8 mouse cellular contexts compared by ENCODE assay signal in the genomic region with DNA sequence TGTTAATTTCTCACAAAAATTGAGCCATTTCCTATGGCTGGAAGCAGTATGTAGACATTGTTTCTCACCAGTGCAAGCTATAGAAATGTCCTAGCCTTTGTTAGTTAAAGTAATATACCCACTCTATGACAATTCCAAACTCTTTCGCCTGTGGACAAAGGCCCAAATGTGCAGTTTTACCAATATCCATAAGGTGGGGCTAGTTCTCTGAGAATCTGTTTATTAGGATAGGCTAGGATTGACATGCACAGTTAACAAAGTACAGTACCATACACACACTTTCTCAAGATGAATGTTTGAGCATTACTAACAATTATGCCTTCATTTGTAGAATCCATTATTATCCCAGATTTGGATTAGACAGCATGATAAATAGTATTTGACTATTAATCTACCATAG. TPM values are rescaled to one million over a fixed set of nuclear protein-coding genes. Genes with fewer than 3 reads are reported as not detected.
DNase-seq lines count a peak whose midpoint lies in the region; ATAC-seq and TF ChIP-seq lines count a peak whose summit lies in the region.

No protein-coding gene starts in this region.

- no peak overlapping the region for H3K4me2 ChIP-seq in heart, postnatal 0 days (ENCODE audit: low read depth, low read length)
- H3K4me2 ChIP-seq in limb, embryonic 13.5 days (replicated peaks): no peak overlapping the region
- H3K4me2 ChIP-seq in stomach, embryonic 14.5 days (replicated peaks; ENCODE audit: low read depth, low read length): no peak overlapping the region

- H3K4me3 ChIP-seq in liver, adult 2 months (ENCODE audit: insufficient read depth, low read depth, low read length): no peak overlapping the region
- no peak overlapping the region for H3K4me3 ChIP-seq in heart, postnatal 0 days (ENCODE audit: low read depth, low read length)
- H3K4me3 ChIP-seq in limb, embryonic 13.5 days: no peak overlapping the region
- no peak overlapping the region for H3K4me3 ChIP-seq in stomach, embryonic 14.5 days (ENCODE audit: low read depth, low read length)

- H3K27ac ChIP-seq in liver, adult 2 months (replicated peaks; ENCODE audit: insufficient read depth, low read depth, low read length): no peak overlapping the region
- H3K27ac ChIP-seq in heart, postnatal 0 days (ENCODE audit: low read depth): no peak overlapping the region
- no peak overlapping the region for H3K27ac ChIP-seq in limb, embryonic 13.5 days
- no peak overlapping the region for H3K27ac ChIP-seq in stomach, embryonic 14.5 days (ENCODE audit: low read length)

- H3K9me3 ChIP-seq in heart, postnatal 0 days (replicated peaks; ENCODE audit: control insufficient read depth, low read length): no peaks in the 10 kb centered on the region
- H3K9me3 ChIP-seq in limb, embryonic 13.5 days: no peaks in the 10 kb centered on the region
- H3K9me3 ChIP-seq in stomach, embryonic 14.5 days (ENCODE audit: control insufficient read depth, low read depth, low read length): no peaks in the 10 kb centered on the region

- no peak; the same call in 1 of the 2 replicates for ATAC-seq in heart, postnatal 0 days (ENCODE audit: insufficient read depth, low read depth)
- ATAC-seq in limb, embryonic 13.5 days (ENCODE audit: low FRiP score, low read depth): peak; percentile 48; the same call in 1 of the 2 replicates
- ATAC-seq in stomach, embryonic 14.5 days (ENCODE audit: insufficient number of reproducible peaks, insufficient read depth, low FRiP score, low read depth): 0 out of 2 replicates have a peak, but pooled peaks have one; percentile 33

- peak; percentile 69 for TF ChIP-seq CTCF in liver, adult 2 months (IDR thresholded peaks at IDR 0.05; ENCODE audit: low read depth, low read length)
- peak; percentile 88 for TF ChIP-seq CTCF in heart, postnatal 0 days (IDR thresholded peaks at IDR 0.05; ENCODE audit: low read depth)

- H3K4me1 ChIP-seq in liver, adult 2 months (ENCODE audit: control insufficient read depth, insufficient read depth, low read length): no peaks in the 10 kb centered on the region
- no peaks in the 10 kb centered on the region for H3K4me1 ChIP-seq in heart, postnatal 0 days (ENCODE audit: control insufficient read depth, insufficient read depth)
- no peaks in the 10 kb centered on the region for H3K4me1 ChIP-seq in limb, embryonic 13.5 days
- no peaks in the 10 kb centered on the region for H3K4me1 ChIP-seq in stomach, embryonic 14.5 days (ENCODE audit: control insufficient read depth, insufficient read depth, low read length)

- H3K9ac ChIP-seq in liver, adult 2 months (ENCODE audit: low read depth, low read length): no peak overlapping the region
- H3K9ac ChIP-seq in heart, postnatal 0 days (replicated peaks; ENCODE audit: low read depth, low read length): no peak overlapping the region
- no peak overlapping the region for H3K9ac ChIP-seq in limb, embryonic 13.5 days
- no peak overlapping the region for H3K9ac ChIP-seq in stomach, embryonic 14.5 days (replicated peaks; ENCODE audit: low read depth, low read length)

- H3K36me3 ChIP-seq in liver, adult 2 months (ENCODE audit: control insufficient read depth, insufficient read depth, low read length): no peaks in the 10 kb centered on the region
- H3K36me3 ChIP-seq in heart, postnatal 0 days (replicated peaks; ENCODE audit: control insufficient read depth, insufficient read depth, low read length): no peaks in the 10 kb centered on the region
- H3K36me3 ChIP-seq in limb, embryonic 13.5 days: no peaks in the 10 kb centered on the region; the same call in 1 of the 2 replicates
- H3K36me3 ChIP-seq in stomach, embryonic 14.5 days (ENCODE audit: control insufficient read depth, insufficient read depth, low read length): no peaks in the 10 kb centered on the region

- H3K27me3 ChIP-seq in liver, adult 2 months (ENCODE audit: control insufficient read depth, insufficient read depth, low read length): no peaks in the 10 kb centered on the region
- no peaks in the 10 kb centered on the region for H3K27me3 ChIP-seq in heart, postnatal 0 days (ENCODE audit: control insufficient read depth, insufficient read depth, low read length)
- H3K27me3 ChIP-seq in limb, embryonic 13.5 days: no peaks in the 10 kb centered on the region
- no peaks in the 10 kb centered on the region for H3K27me3 ChIP-seq in stomach, embryonic 14.5 days (ENCODE audit: control insufficient read depth, insufficient read depth, low read length)

- 33% methylated on average over 1 of the region's 1 CpGs for WGBS in liver, adult 2 months
- WGBS in heart, postnatal 0 days: 24% methylated on average over 1 of the region's 1 CpGs
- WGBS in limb, embryonic 13.5 days: 59% methylated on average over 1 of the region's 1 CpGs
- WGBS in stomach, embryonic 14.5 days: 49% methylated on average over 1 of the region's 1 CpGs

- TF ChIP-seq EP300 in heart, postnatal 0 days (IDR thresholded peaks at IDR 0.05; ENCODE audit: low read depth): no peak

- no peak for TF ChIP-seq POLR2A in liver, adult 2 months (IDR thresholded peaks at IDR 0.05; ENCODE audit: extremely low read depth, insufficient read depth, low read length)

- DNase-seq in adrenal gland, adult 2 months: peak; percentile 32
- DNase-seq in adrenal gland, adult 8-10 months: no peak
- DNase-seq in liver, adult 2 months (ENCODE audit: extremely low read depth, low read depth, low spot score): peak; percentile 45
- DNase-seq in liver: no peak
- DNase-seq in heart, postnatal 0 days (ENCODE audit: low spot score): peak; percentile 69
- DNase-seq in thymus, postnatal 25 days: no peak

- H3K79me2 ChIP-seq in liver, adult 2 months (ENCODE audit: control insufficient read depth, insufficient read depth, low read length): no peaks in the 10 kb centered on the region

RNA-seq across cellular contexts. Expression of a gene that starts 19.8 kb away (rescaled TPM):
- not detected for total RNA-seq in adrenal gland, adult 2 months (2021)
- polyA plus RNA-seq in adrenal gland, adult 2 months (2012; rRNA removed): not detected in 2 replicates
- total RNA-seq in adrenal gland, adult 8-10 months (2022): not detected
- total RNA-seq in liver, adult 2 months (2014; rRNA removed): 0.09 TPM in 1 of 2 replicates, not detected in the other
- 0.07 TPM in 1 of 2 replicates, not detected in the other for polyA plus RNA-seq in liver, adult 2 months (2012; rRNA removed)
- total RNA-seq in heart, postnatal 0 days (2014; rRNA removed; ENCODE audit: low replicate concordance): not detected in 2 replicates
- 0.10 and 0.12 TPM in 2 replicates for polyA plus RNA-seq in heart, postnatal 0 days (2015; fragmentation: Nextera tagmentation; extraction: Ambion mirVana)
- polyA plus RNA-seq in limb, embryonic 13.5 days (2015; fragmentation: Nextera tagmentation; extraction: Ambion mirVana): 1.1 and 1.4 TPM in 2 replicates
- 1.1 and 1.4 TPM in 2 replicates for polyA plus RNA-seq in stomach, embryonic 14.5 days (2014; fragmentation: Nextera tagmentation; extraction: Ambion mirVana)

RNA-seq across cellular contexts. Expression of a gene that starts 55.4 kb away (rescaled TPM):
- 10 to 100 TPM; 13.4 to 18.8 TPM for total RNA-seq in adrenal gland, adult 2 months (2021)
- 0.55 and 0.57 TPM in 2 replicates for polyA plus RNA-seq in adrenal gland, adult 2 months (2012; rRNA removed)
- 10 to 100 TPM; 17.9 to 23.3 (median 18.7) TPM for total RNA-seq in adrenal gland, adult 8-10 months (2022)
- 2.5 and 3.6 TPM in 2 replicates for total RNA-seq in liver, adult 2 months (2014; rRNA removed)
- polyA plus RNA-seq in liver, adult 2 months (2012; rRNA removed): 0.24 and 0.33 TPM in 2 replicates
- 0.92 and 3.4 TPM in 2 replicates for total RNA-seq in heart, postnatal 0 days (2014; rRNA removed; ENCODE audit: low replicate concordance)
- 10.3 and 12.6 TPM in 2 replicates for polyA plus RNA-seq in heart, postnatal 0 days (2015; fragmentation: Nextera tagmentation; extraction: Ambion mirVana)
- 43.2 and 45.7 TPM in 2 replicates for polyA plus RNA-seq in limb, embryonic 13.5 days (2015; fragmentation: Nextera tagmentation; extraction: Ambion mirVana)
- polyA plus RNA-seq in stomach, embryonic 14.5 days (2014; fragmentation: Nextera tagmentation; extraction: Ambion mirVana): 35.7 and 38.6 TPM in 2 replicates

Comparison
In these comparisons a context has a peak if more than half of its experiments do, and no peak if none do; other contexts are left out.
1. DNase-seq: peak in adrenal gland, adult 2 months (single experiment), liver, adult 2 months (single experiment) and heart, postnatal 0 days (single experiment); none in adrenal gland, adult 8-10 months (single experiment), liver (single experiment) and thymus, postnatal 25 days (single experiment).